Mouse (Mus musculus) heart, embryonic 15.5 days (tissue): ENCODE results near the gene Ubash3b. TPM values are rescaled to one million over a fixed set of nuclear protein-coding genes. Genes with fewer than 3 reads are reported as not detected.

Experiments used
- ATAC-seq: fragments of 200-750 bp; cut with Nextera tagmentation; replicated peaks from 2 replicates; pipeline ENCODE4 v1.8.0; 2017; ENCODE audit warnings: low read depth, moderate TSS enrichment; ENCODE audit not compliant: insufficient number of reproducible peaks, insufficient read depth, low FRiP score
- H3K27ac ChIP-seq: fragments of 300-500 bp; sonication (generic); 2 replicates; pipeline ENCODE4 v1.5.1; 2015; ENCODE audit warnings: mild to moderate bottlenecking, inconsistent platforms
- H3K27me3 ChIP-seq: fragments of 300-500 bp; sonication (generic); 2 replicates; pipeline ENCODE4 v1.6.1; 2015; ENCODE audit warnings: inconsistent platforms
- H3K36me3 ChIP-seq: fragments of 300-500 bp; sonication (generic); 2 replicates; pipeline ENCODE4 v1.6.1; 2015; ENCODE audit warnings: mild to moderate bottlenecking, inconsistent platforms
- H3K4me1 ChIP-seq: fragments of 300-500 bp; sonication (generic); replicated peaks from 2 replicates; pipeline ENCODE4 v1.6.1; 2015; ENCODE audit warnings: inconsistent platforms
- H3K4me2 ChIP-seq: fragments of 300-500 bp; sonication (generic); 2 replicates; pipeline ENCODE4 v1.6.1; 2015; ENCODE audit warnings: inconsistent platforms, mild to moderate bottlenecking, moderate library complexity
- H3K4me3 ChIP-seq: fragments of 300-500 bp; sonication (generic); 2 replicates; pipeline ENCODE4 v1.5.1; 2015; ENCODE audit warnings: mild to moderate bottlenecking, inconsistent platforms
- H3K9ac ChIP-seq: fragments of 300-500 bp; sonication (generic); 2 replicates; pipeline ENCODE4 v1.6.1; 2015; ENCODE audit warnings: mild to moderate bottlenecking, inconsistent platforms
- H3K9me3 ChIP-seq: fragments of 300-500 bp; sonication (generic); replicated peaks from 2 replicates; pipeline ENCODE4 v1.6.1; 2016; ENCODE audit warnings: inconsistent platforms
- WGBS: fragments of 180-500 bp; shearing (Covaris S2); methylation state at CpG from one replicate; pipeline ENCODE4 v1.1.7; 2015; ENCODE audit warnings: mixed read lengths; 5-methylcytosine and 5-hydroxymethylcytosine counted together
- polyA plus RNA-seq: library from polyadenylated mRNA; unstranded; fragments of >200 nt; fragmentation: Nextera tagmentation; extraction: Ambion mirVana; gene quantifications from 2 replicates; pipeline ENCODE4 v1.2.1, GENCODE M21; 2015

The Ubash3b gene
- 6.5 and 6.8 TPM in 2 replicates for polyA plus RNA-seq

- WGBS: 72% methylated on average over 6 of the region's 6 CpGs
- no peak for ATAC-seq
These were observed at the start of gene Ubash3b for GRCm38 (mm10) chr9:41161413-41161812. TSS of gene Ubash3b (minus strand) at chr9:41161697.

GRCm38 (mm10) chr9:41207130-41208104 lies 45.9 kb upstream of the Ubash3b start:
- Histone ChIP-seq H3K9me3 (no peaks in the 10 kb centered on the region), H3K27me3 (no peaks in the 10 kb centered on the region), H3K36me3 (no peaks in the 10 kb centered on the region), H3K27ac (peak overlapping the region; percentile 91), H3K4me2 (peak overlapping the region; percentile 59), H3K4me3 (peak overlapping the region; percentile 38), H3K4me1 (peaks cover 10% of the 10 kb centered on the region), H3K9ac (peak overlapping the region; percentile 38; the same call in 1 of the 2 replicates)
- 5% methylated on average over 28 of the region's 28 CpGs for WGBS
- peak; percentile 91 for ATAC-seq

More at GRCm38 (mm10) chr9:41161413-41161812, at the start of gene Ubash3b:
- Histone ChIP-seq H3K4me2 (no peak within 1 kb of the TSS), H3K4me1 (peaks cover 11% of the 10 kb centered on the region), H3K27me3 (no peaks in the 10 kb centered on the region), H3K9me3 (no peaks in the 10 kb centered on the region), H3K27ac (no peak within 1 kb of the TSS), H3K4me3 (no peak within 1 kb of the TSS), H3K36me3 (no peaks in the 10 kb centered on the region), H3K9ac (no peak within 1 kb of the TSS)

GRCm38 (mm10) chr9:41206717-41207116 lies 45.2 kb upstream of the Ubash3b start:
- WGBS: 76% methylated on average over 12 of the region's 12 CpGs
- H3K27me3 ChIP-seq: no peaks in the 10 kb centered on the region
- H3K9ac ChIP-seq: no peak overlapping the region

GRCm38 (mm10) chr9:41205267-41205666 lies 43.8 kb upstream of the Ubash3b start:
- H3K27me3 ChIP-seq: no peaks in the 10 kb centered on the region
- no peak overlapping the region for H3K9ac ChIP-seq
- H3K4me2 ChIP-seq: no peak overlapping the region
- ATAC-seq: no peak
- H3K27ac ChIP-seq: no peak overlapping the region
- H3K9me3 ChIP-seq: no peaks in the 10 kb centered on the region
- H3K4me1 ChIP-seq: peaks cover 3% of the 10 kb centered on the region; the same call in 1 of the 2 replicates
- H3K36me3 ChIP-seq: no peaks in the 10 kb centered on the region
- WGBS: 53% methylated on average over 3 of the region's 3 CpGs
- H3K4me3 ChIP-seq: no peak overlapping the region

More at GRCm38 (mm10) chr9:41206717-41207116, 45.2 kb upstream of the Ubash3b start:
- Histone ChIP-seq H3K4me1 (peaks cover 3% of the 10 kb centered on the region), H3K9me3 (no peaks in the 10 kb centered on the region), H3K4me2 (no peak overlapping the region), H3K36me3 (no peaks in the 10 kb centered on the region), H3K27ac (no peak overlapping the region), H3K4me3 (no peak overlapping the region)
- ATAC-seq: no peak

- H3K27me3 ChIP-seq: no peaks in the 10 kb centered on the region
- 75% methylated on average over 22 of the region's 22 CpGs for WGBS
- no peak overlapping the region for H3K27ac ChIP-seq
- no peak overlapping the region for H3K9ac ChIP-seq
- no peak overlapping the region for H3K4me3 ChIP-seq
- H3K4me2 ChIP-seq: no peak overlapping the region
- no peaks in the 10 kb centered on the region for H3K4me1 ChIP-seq
- no peak for ATAC-seq
- no peaks in the 10 kb centered on the region for H3K36me3 ChIP-seq
- no peaks in the 10 kb centered on the region for H3K9me3 ChIP-seq
These were observed 38.2 kb upstream of the Ubash3b start for GRCm38 (mm10) chr9:41199456-41200252.

- Histone ChIP-seq H3K9me3 (no peaks in the 10 kb centered on the region), H3K36me3 (no peaks in the 10 kb centered on the region), H3K4me3 (no peak overlapping the region), H3K9ac (no peak overlapping the region), H3K4me1 (no peaks in the 10 kb centered on the region), H3K4me2 (no peak overlapping the region), H3K27me3 (no peaks in the 10 kb centered on the region), H3K27ac (no peak overlapping the region)
- 67% methylated on average over 12 of the region's 12 CpGs for WGBS
- ATAC-seq: no peak
These were observed 37.2 kb upstream of the Ubash3b start for GRCm38 (mm10) chr9:41198501-41199265.

- ATAC-seq: no peak
- Histone ChIP-seq H3K9me3 (no peaks in the 10 kb centered on the region), H3K36me3 (no peaks in the 10 kb centered on the region), H3K4me2 (no peak overlapping the region), H3K27ac (no peak overlapping the region), H3K9ac (no peak overlapping the region), H3K4me1 (no peaks in the 10 kb centered on the region), H3K4me3 (no peak overlapping the region), H3K27me3 (no peaks in the 10 kb centered on the region)
- WGBS: 75% methylated on average over 10 of the region's 10 CpGs
These were observed 34.3 kb upstream of the Ubash3b start for GRCm38 (mm10) chr9:41195742-41196311.

GRCm38 (mm10) chr9:41191651-41192210 lies 30.2 kb upstream of the Ubash3b start:
- no peak for ATAC-seq
- H3K9me3 ChIP-seq: no peaks in the 10 kb centered on the region
- 71% methylated on average over 9 of the region's 9 CpGs for WGBS
- H3K36me3 ChIP-seq: no peaks in the 10 kb centered on the region
- H3K4me3 ChIP-seq: no peak overlapping the region
- H3K9ac ChIP-seq: no peak overlapping the region
- H3K4me2 ChIP-seq: no peak overlapping the region
- H3K27ac ChIP-seq: no peak overlapping the region
- H3K4me1 ChIP-seq: no peaks in the 10 kb centered on the region
- no peaks in the 10 kb centered on the region for H3K27me3 ChIP-seq

GRCm38 (mm10) chr9:41190745-41191482 lies 29.4 kb upstream of the Ubash3b start:
- H3K27me3 ChIP-seq: no peaks in the 10 kb centered on the region
- no peaks in the 10 kb centered on the region for H3K9me3 ChIP-seq
- WGBS: 23% methylated on average over 9 of the region's 9 CpGs
- H3K4me1 ChIP-seq: no peaks in the 10 kb centered on the region
- 0 out of 2 replicates have a peak, but pooled peaks have one; percentile 39 for ATAC-seq
- no peaks in the 10 kb centered on the region for H3K36me3 ChIP-seq
- H3K4me3 ChIP-seq: no peak overlapping the region
- H3K4me2 ChIP-seq: no peak overlapping the region
- no peak overlapping the region for H3K9ac ChIP-seq
- H3K27ac ChIP-seq: no peak overlapping the region

GRCm38 (mm10) chr9:41187939-41188338 lies 26.4 kb upstream of the Ubash3b start:
- Histone ChIP-seq H3K9ac (no peak overlapping the region), H3K27me3 (no peaks in the 10 kb centered on the region), H3K4me1 (no peaks in the 10 kb centered on the region), H3K9me3 (no peaks in the 10 kb centered on the region), H3K36me3 (no peaks in the 10 kb centered on the region), H3K27ac (no peak overlapping the region), H3K4me2 (no peak overlapping the region), H3K4me3 (no peak overlapping the region)
- 81% methylated on average over 4 of the region's 4 CpGs for WGBS
- no peak for ATAC-seq
